1 mouse cellular context compared by ENCODE assay signal in genomic region chr13:23868790-23869533, GRCm38 (mm10).
TF ChIP-seq lines count a peak whose summit lies in the region.

No protein-coding gene starts in this region.

TF ChIP-seq in MEL, 35 proteins besides CTCF, POLR2A, EP300 and RAD21:
- TF ChIP-seq JUND (IDR thresholded peaks at IDR 0.05; ENCODE audit: low read depth, low read length) (no peak), ETS1 (IDR thresholded peaks at IDR 0.05; ENCODE audit: low read depth, low read length) (0 out of 2 replicates have a peak, but pooled peaks have one; percentile 22), TCF12 (IDR thresholded peaks at IDR 0.05; ENCODE audit: low read depth, low read length) (peak; percentile 34; the same call in 1 of the 2 replicates), CHD1 (IDR thresholded peaks at IDR 0.05; ENCODE audit: low read depth, low read length) (no peak), MXI1 (IDR thresholded peaks at IDR 0.05; ENCODE audit: low read depth, low read length) (peak; percentile 21; the same call in 1 of the 2 replicates), BHLHE40 (IDR thresholded peaks at IDR 0.05; ENCODE audit: borderline replicate concordance, low read depth, low read length) (no peak)
TF ChIP-seq in MEL: peak in this region for 3.
